Mouse (Mus musculus): ENCODE results near the gene Lgals12. TPM values are rescaled to one million over a fixed set of nuclear protein-coding genes. Genes with fewer than 3 reads are reported as not detected.

Lgals12 gene
- total and polyA plus RNA-seq, 3 experiments: not detected

GRCm38 (mm10) chr19:7576180-7576579 lies 30.8 kb downstream of the Lgals12 start:
- Histone ChIP-seq H3K9ac (ENCODE audit: control insufficient read depth, low read depth, low read length, poor library complexity, severe bottlenecking) (no peak overlapping the region), H3K27ac (ENCODE audit: control insufficient read depth, low read depth, low read length) (0 out of 2 replicates have a peak overlapping the region, but pooled peaks have one; percentile 27), H3K4me1 (ENCODE audit: control insufficient read depth in 1 of 2, insufficient read depth in 2 of 2, low read length in 2 of 2) (peaks cover 0 to 2% of the 10 kb centered on the region in 2 experiments; a peak in 1 of 4 replicates), H3K79me2 (ENCODE audit: control insufficient read depth, insufficient read depth, low read length, poor library complexity) (no peaks in the 10 kb centered on the region), H3K27me3 (ENCODE audit: control insufficient read depth in 1 of 2, insufficient read depth in 2 of 2, low read length in 2 of 2) (no peaks in the 10 kb centered on the region), H3K4me3 (ENCODE audit: control insufficient read depth in 1 of 2, insufficient read depth in 1 of 2, low read depth in 2 of 2, low read length in 2 of 2) (peak overlapping the region in 1 of 2 experiments; percentile 45; a peak in 1 of 4 replicates), H3K9me3 (replicated peaks; ENCODE audit: insufficient read depth, low read length) (no peaks in the 10 kb centered on the region), H3K36me3 (ENCODE audit: control insufficient read depth in 1 of 2, insufficient read depth in 2 of 2, low read length in 2 of 2) (no peaks in the 10 kb centered on the region)
- DNase-seq (ENCODE audit: low read depth, low spot score): peak; percentile 65
- no peak for TF ChIP-seq BHLHE40 (IDR thresholded peaks at IDR 0.05; ENCODE audit: borderline replicate concordance, low read depth, low read length)

DNA sequence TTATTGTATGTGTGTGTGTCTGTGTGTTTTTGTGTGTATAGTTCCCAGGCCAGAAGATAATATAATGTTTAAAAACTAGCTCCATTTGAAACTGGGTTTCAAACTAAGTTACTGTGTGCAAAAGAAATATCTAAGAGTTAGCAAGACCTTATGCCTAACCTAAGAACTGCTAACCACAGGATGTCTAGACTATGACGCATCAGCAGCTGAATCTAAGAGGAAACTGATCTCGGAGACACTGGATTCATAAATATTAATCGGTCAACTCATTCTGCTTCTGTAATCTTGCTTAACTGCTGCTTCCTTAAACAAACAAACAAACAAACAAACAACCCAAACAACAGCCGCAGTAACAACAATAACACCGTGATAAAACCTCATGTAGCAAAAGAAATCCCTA lies 37.3 kb downstream of the Lgals12 start:
- H3K36me3 ChIP-seq (ENCODE audit: control insufficient read depth in 1 of 2, insufficient read depth in 2 of 2, low read length in 2 of 2): no peaks in the 10 kb centered on the region; a peak in 1 of 4 replicates
- no peak for TF ChIP-seq MYB (IDR thresholded peaks at IDR 0.05; ENCODE audit: low read depth, low read length)
- TF ChIP-seq ZC3H11A (IDR thresholded peaks at IDR 0.05; ENCODE audit: low read depth, low read length): no peak
- TF ChIP-seq TBP (IDR thresholded peaks at IDR 0.05; ENCODE audit: low read depth, low read length): no peak
- no peaks in the 10 kb centered on the region for H3K27me3 ChIP-seq (ENCODE audit: control insufficient read depth in 1 of 2, insufficient read depth in 2 of 2, low read length in 2 of 2)
- no peaks in the 10 kb centered on the region for H3K9me3 ChIP-seq (replicated peaks; ENCODE audit: insufficient read depth, low read length)
- no peaks in the 10 kb centered on the region; a peak in 1 of 4 replicates for H3K4me1 ChIP-seq (ENCODE audit: control insufficient read depth in 1 of 2, insufficient read depth in 2 of 2, low read length in 2 of 2)
- DNase-seq (ENCODE audit: low read depth, low spot score): no peak
- no peak overlapping the region for H3K9ac ChIP-seq (ENCODE audit: control insufficient read depth, low read depth, low read length, poor library complexity, severe bottlenecking)
- no peak overlapping the region for H3K4me3 ChIP-seq (ENCODE audit: control insufficient read depth in 1 of 2, insufficient read depth in 1 of 2, low read depth in 2 of 2, low read length in 2 of 2)
- no peak overlapping the region for H3K27ac ChIP-seq (ENCODE audit: control insufficient read depth, low read depth, low read length)
- no peaks in the 10 kb centered on the region for H3K79me2 ChIP-seq (ENCODE audit: control insufficient read depth, insufficient read depth, low read length, poor library complexity)

DNA sequence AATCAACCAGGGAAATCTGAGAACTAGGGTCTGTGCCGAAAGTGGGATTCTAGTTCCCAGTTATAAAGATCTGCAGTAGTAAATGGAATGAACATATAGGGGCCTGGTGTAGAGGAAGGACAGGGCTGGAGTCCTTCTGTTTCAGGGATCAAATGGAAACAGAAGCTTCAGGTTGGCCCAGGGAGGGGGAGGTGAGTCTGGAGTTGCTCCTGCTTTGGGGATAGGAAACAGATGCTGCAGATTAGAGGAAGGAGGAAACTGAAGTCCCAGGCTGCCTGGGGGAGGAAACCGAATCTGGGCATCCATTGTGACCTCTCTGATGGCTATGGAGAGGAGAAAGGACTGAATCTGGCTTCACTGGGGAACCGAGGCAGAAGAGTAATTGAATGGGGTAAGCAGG lies 38.6 kb downstream of the Lgals12 start:
- Histone ChIP-seq H3K36me3 (ENCODE audit: control insufficient read depth in 1 of 2, insufficient read depth in 2 of 2, low read length in 2 of 2) (peaks cover 0 to 6% of the 10 kb centered on the region in 2 experiments; a peak in 2 of 4 replicates), H3K27ac (ENCODE audit: control insufficient read depth, low read depth, low read length) (no peak overlapping the region), H3K27me3 (ENCODE audit: control insufficient read depth in 1 of 2, insufficient read depth in 2 of 2, low read length in 2 of 2) (no peaks in the 10 kb centered on the region), H3K4me1 (ENCODE audit: control insufficient read depth in 1 of 2, insufficient read depth in 2 of 2, low read length in 2 of 2) (peaks cover 2 to 5% of the 10 kb centered on the region in 2 experiments), H3K9ac (ENCODE audit: control insufficient read depth, low read depth, low read length, poor library complexity, severe bottlenecking) (no peak overlapping the region), H3K9me3 (replicated peaks; ENCODE audit: insufficient read depth, low read length) (no peaks in the 10 kb centered on the region), H3K4me3 (ENCODE audit: control insufficient read depth in 1 of 2, insufficient read depth in 1 of 2, low read depth in 2 of 2, low read length in 2 of 2) (no peak overlapping the region), H3K79me2 (ENCODE audit: control insufficient read depth, insufficient read depth, low read length, poor library complexity) (no peaks in the 10 kb centered on the region)
- DNase-seq (ENCODE audit: low read depth, low spot score): no peak
- TF ChIP-seq TBP (IDR thresholded peaks at IDR 0.05; ENCODE audit: low read depth, low read length) (no peak), CTCF (IDR thresholded peaks at IDR 0.05 in 2 of 3, conservative IDR thresholded peaks at IDR 0.05 in 1 of 3; ENCODE audit: control insufficient read depth in 1 of 3, insufficient read depth in 1 of 3, low read depth in 2 of 3, low read length in 3 of 3, poor library complexity in 1 of 3, severe bottlenecking in 1 of 3) (no peak), GATA1 (IDR thresholded peaks at IDR 0.05; ENCODE audit: low read depth, low read length) (no peak), E2F4 (IDR thresholded peaks at IDR 0.05; ENCODE audit: borderline replicate concordance, low read depth, low read length) (no peak), JUND (IDR thresholded peaks at IDR 0.05; ENCODE audit: low read depth, low read length) (no peak), NRF1 (IDR thresholded peaks at IDR 0.05; ENCODE audit: insufficient read depth, low read depth, low read length, poor library complexity, severe bottlenecking) (no peak), GABPA (IDR thresholded peaks at IDR 0.05; ENCODE audit: low read depth, low read length) (no peak), RCOR1 (IDR thresholded peaks at IDR 0.05; ENCODE audit: low read depth, low read length) (no peak), POLR2AphosphoS2 (IDR thresholded peaks at IDR 0.05; ENCODE audit: low read length) (no peak)

Measured in MEL (cell line).